Mouse (Mus musculus): ENCODE measurements around the gene Sycp2l.

- no peak for TF ChIP-seq GATA1 (IDR thresholded peaks at IDR 0.05; ENCODE audit: borderline replicate concordance, low read length)
- no peak for TF ChIP-seq FLI1 (IDR thresholded peaks at IDR 0.05; ENCODE audit: low read length)
These were observed 106.3 kb downstream of the Sycp2l start, which contains the start of gene Elovl2 for GRCm38 (mm10) chr13:41220304-41220834.
